Mouse (Mus musculus): ENCODE data around the gene Jak1. TPM values are rescaled to one million over a fixed set of nuclear protein-coding genes. Genes with fewer than 3 reads are reported as not detected.

Gene Jak1
- polyA plus RNA-seq, 1 experiment from 2014 or later: 69.1 TPM

- Histone ChIP-seq H3K27me3 (replicated peaks) (no peaks in the 10 kb centered on the region), H3K4me1 (replicated peaks) (peaks cover 12% of the 10 kb centered on the region), H3K4me2 (no peak overlapping the region), H3K4me3 (no peak overlapping the region), H3K9ac (no peak overlapping the region), H3K27ac (ENCODE audit: poor library complexity, severe bottlenecking) (no peak overlapping the region), H3K9me3 (replicated peaks) (no peaks in the 10 kb centered on the region), H3K36me3 (no peaks in the 10 kb centered on the region)
- 80% methylated on average over 2 of the region's 2 CpGs for WGBS
- ATAC-seq (ENCODE audit: insufficient number of reproducible peaks, low FRiP score): no peak
Observed at GRCm38 (mm10) chr4:101207492-101207891, 57.6 kb downstream of the Jak1 start.

- H3K36me3 ChIP-seq: no peaks in the 10 kb centered on the region
- H3K27me3 ChIP-seq (replicated peaks): no peaks in the 10 kb centered on the region
- no peak overlapping the region for H3K4me3 ChIP-seq
- 20% methylated on average over 1 of the region's 1 CpGs for WGBS
- no peak overlapping the region for H3K4me2 ChIP-seq
- no peaks in the 10 kb centered on the region for H3K9me3 ChIP-seq (replicated peaks)
- no peak overlapping the region for H3K27ac ChIP-seq (ENCODE audit: poor library complexity, severe bottlenecking)
- peaks cover 24% of the 10 kb centered on the region for H3K4me1 ChIP-seq (replicated peaks)
- no peak for ATAC-seq (ENCODE audit: insufficient number of reproducible peaks, low FRiP score)
- no peak overlapping the region for H3K9ac ChIP-seq
Observed at GRCm38 (mm10) chr4:101203518-101203917, 61.6 kb downstream of the Jak1 start.

GRCm38 (mm10) chr4:101202626-101203025 is 62.5 kb downstream of the Jak1 start:
- Histone ChIP-seq H3K4me2 (no peak overlapping the region), H3K9me3 (replicated peaks) (no peaks in the 10 kb centered on the region), H3K4me1 (replicated peaks) (peaks cover 33% of the 10 kb centered on the region), H3K27ac (ENCODE audit: poor library complexity, severe bottlenecking) (no peak overlapping the region), H3K36me3 (no peaks in the 10 kb centered on the region), H3K27me3 (replicated peaks) (no peaks in the 10 kb centered on the region), H3K9ac (no peak overlapping the region), H3K4me3 (no peak overlapping the region)
- no peak for ATAC-seq (ENCODE audit: insufficient number of reproducible peaks, low FRiP score)
- WGBS: 74% methylated on average over 10 of the region's 10 CpGs

GRCm38 (mm10) chr4:101199433-101200081 is 65.5 kb downstream of the Jak1 start:
- H3K4me3 ChIP-seq: no peak overlapping the region
- ATAC-seq (ENCODE audit: insufficient number of reproducible peaks, low FRiP score): no peak

GRCm38 (mm10) chr4:101198333-101198732 is 66.7 kb downstream of the Jak1 start:
- H3K36me3 ChIP-seq: no peaks in the 10 kb centered on the region
- H3K4me3 ChIP-seq: no peak overlapping the region
- no peaks in the 10 kb centered on the region for H3K27me3 ChIP-seq (replicated peaks)
- ATAC-seq (ENCODE audit: insufficient number of reproducible peaks, low FRiP score): no peak
- WGBS: 10% methylated on average over 2 of the region's 2 CpGs
- H3K27ac ChIP-seq (ENCODE audit: poor library complexity, severe bottlenecking): no peak overlapping the region
- H3K4me1 ChIP-seq (replicated peaks): peaks cover 38% of the 10 kb centered on the region
- H3K9ac ChIP-seq: no peak overlapping the region
- no peak overlapping the region for H3K4me2 ChIP-seq
- no peaks in the 10 kb centered on the region for H3K9me3 ChIP-seq (replicated peaks)

More at GRCm38 (mm10) chr4:101199433-101200081, 65.5 kb downstream of the Jak1 start:
- peaks cover 38% of the 10 kb centered on the region for H3K4me1 ChIP-seq (replicated peaks)
- 91% methylated on average over 8 of the region's 8 CpGs for WGBS
- H3K4me2 ChIP-seq: no peak overlapping the region
- no peak overlapping the region for H3K9ac ChIP-seq
- H3K36me3 ChIP-seq: no peaks in the 10 kb centered on the region
- H3K9me3 ChIP-seq (replicated peaks): no peaks in the 10 kb centered on the region
- no peaks in the 10 kb centered on the region for H3K27me3 ChIP-seq (replicated peaks)
- H3K27ac ChIP-seq (ENCODE audit: poor library complexity, severe bottlenecking): no peak overlapping the region

GRCm38 (mm10) chr4:101197421-101198170 is 67.5 kb downstream of the Jak1 start:
- H3K27ac ChIP-seq (ENCODE audit: poor library complexity, severe bottlenecking): no peak overlapping the region
- H3K27me3 ChIP-seq (replicated peaks): no peaks in the 10 kb centered on the region
- ATAC-seq (ENCODE audit: insufficient number of reproducible peaks, low FRiP score): no peak
- no peak overlapping the region for H3K4me3 ChIP-seq
- H3K9ac ChIP-seq: no peak overlapping the region
- H3K4me2 ChIP-seq: no peak overlapping the region
- peaks cover 32% of the 10 kb centered on the region for H3K4me1 ChIP-seq (replicated peaks)
- H3K9me3 ChIP-seq (replicated peaks): no peaks in the 10 kb centered on the region
- no peaks in the 10 kb centered on the region for H3K36me3 ChIP-seq
- WGBS: 70% methylated on average over 9 of the region's 9 CpGs

- no peak for ATAC-seq (ENCODE audit: insufficient number of reproducible peaks, low FRiP score)
- no peak overlapping the region for H3K27ac ChIP-seq (ENCODE audit: poor library complexity, severe bottlenecking)
- peaks cover 31% of the 10 kb centered on the region for H3K4me1 ChIP-seq (replicated peaks)
- no peak overlapping the region for H3K4me3 ChIP-seq
- no peak overlapping the region for H3K4me2 ChIP-seq
- 75% methylated on average over 2 of the region's 2 CpGs for whole genome bisulfite sequencing
- H3K9ac ChIP-seq: no peak overlapping the region
- no peaks in the 10 kb centered on the region for H3K27me3 ChIP-seq (replicated peaks)
- no peaks in the 10 kb centered on the region for H3K9me3 ChIP-seq (replicated peaks)
- H3K36me3 ChIP-seq: 0 out of 2 replicates have a peak, but pooled peaks cover 2% of the 10 kb centered on the region
Observed at GRCm38 (mm10) chr4:101196407-101196806, 68.7 kb downstream of the Jak1 start.

GRCm38 (mm10) chr4:101194170-101194569 is 70.9 kb downstream of the Jak1 start:
- WGBS: 73% methylated on average over 1 of the region's 1 CpGs
- no peak for ATAC-seq (ENCODE audit: insufficient number of reproducible peaks, low FRiP score)
- Histone ChIP-seq H3K9me3 (replicated peaks) (no peaks in the 10 kb centered on the region), H3K27ac (ENCODE audit: poor library complexity, severe bottlenecking) (no peak overlapping the region), H3K9ac (no peak overlapping the region), H3K36me3 (peaks cover 14% of the 10 kb centered on the region; the same call in 1 of the 2 replicates), H3K4me3 (no peak overlapping the region), H3K4me2 (no peak overlapping the region), H3K27me3 (replicated peaks) (no peaks in the 10 kb centered on the region), H3K4me1 (replicated peaks) (peaks cover 31% of the 10 kb centered on the region)

GRCm38 (mm10) chr4:101192241-101192976 is 72.7 kb downstream of the Jak1 start:
- no peaks in the 10 kb centered on the region for H3K9me3 ChIP-seq (replicated peaks)
- 78% methylated on average over 5 of the region's 5 CpGs for WGBS
- no peaks in the 10 kb centered on the region for H3K27me3 ChIP-seq (replicated peaks)
- H3K4me2 ChIP-seq: no peak overlapping the region
- H3K9ac ChIP-seq: no peak overlapping the region
- ATAC-seq (ENCODE audit: insufficient number of reproducible peaks, low FRiP score): no peak
- H3K4me3 ChIP-seq: no peak overlapping the region
- H3K36me3 ChIP-seq: peaks cover 26% of the 10 kb centered on the region
- H3K27ac ChIP-seq (ENCODE audit: poor library complexity, severe bottlenecking): no peak overlapping the region
- peaks cover 14% of the 10 kb centered on the region for H3K4me1 ChIP-seq (replicated peaks)

GRCm38 (mm10) chr4:101187381-101187780 is 77.7 kb downstream of the Jak1 start:
- WGBS: 85% methylated on average over 4 of the region's 4 CpGs
- Histone ChIP-seq H3K36me3 (peaks cover 57% of the 10 kb centered on the region), H3K27ac (ENCODE audit: poor library complexity, severe bottlenecking) (no peak overlapping the region), H3K27me3 (replicated peaks) (no peaks in the 10 kb centered on the region), H3K4me3 (no peak overlapping the region), H3K9me3 (replicated peaks) (no peaks in the 10 kb centered on the region), H3K9ac (no peak overlapping the region), H3K4me2 (no peak overlapping the region), H3K4me1 (replicated peaks) (peaks cover 18% of the 10 kb centered on the region)
- no peak for ATAC-seq (ENCODE audit: insufficient number of reproducible peaks, low FRiP score)

GRCm38 (mm10) chr4:101186591-101186990 is 78.5 kb downstream of the Jak1 start:
- 82% methylated on average over 5 of the region's 5 CpGs for WGBS
- Histone ChIP-seq H3K27me3 (replicated peaks) (no peaks in the 10 kb centered on the region), H3K4me2 (no peak overlapping the region), H3K27ac (ENCODE audit: poor library complexity, severe bottlenecking) (no peak overlapping the region), H3K9ac (no peak overlapping the region), H3K36me3 (peaks cover 64% of the 10 kb centered on the region), H3K9me3 (replicated peaks) (no peaks in the 10 kb centered on the region), H3K4me3 (no peak overlapping the region), H3K4me1 (replicated peaks) (peaks cover 16% of the 10 kb centered on the region)
- ATAC-seq (ENCODE audit: insufficient number of reproducible peaks, low FRiP score): no peak

Data from heart, embryonic 12.5 days (tissue).